Mouse (Mus musculus) kidney, adult 2 months (tissue): ENCODE measurements around the gene Tldc2. TPM values are rescaled to one million over a fixed set of nuclear protein-coding genes. Genes with fewer than 3 reads are reported as not detected.
A peak's percentile ranks its signal among the peaks of the same experiment; 100 is the strongest.

ENCODE experiments used
- DNase-seq: peaks from one replicate; pipeline ENCODE4 v3.0.0; 2021
- H3K27ac ChIP-seq: fragments of 200-500 bp; 2 replicates; pipeline ENCODE4 v1.5.1; 2012; ENCODE audit warnings: low read depth, low read length, control low read depth, inconsistent platforms; ENCODE audit not compliant: insufficient read depth
- H3K27me3 ChIP-seq: fragments of 200-500 bp; replicated peaks from 2 replicates; pipeline ENCODE4 v1.6.1; 2012; ENCODE audit warnings: mild to moderate bottlenecking, moderate library complexity, low read length, inconsistent platforms; ENCODE audit not compliant: control insufficient read depth, insufficient read depth
- H3K36me3 ChIP-seq: fragments of 200-500 bp; 2 replicates; pipeline ENCODE4 v1.6.1; 2012; ENCODE audit warnings: mild to moderate bottlenecking, moderate library complexity, low read length, inconsistent platforms; ENCODE audit not compliant: control insufficient read depth, insufficient read depth
- H3K4me1 ChIP-seq: fragments of 200-500 bp; 2 replicates; pipeline ENCODE4 v1.6.1; 2011; ENCODE audit warnings: low read length; ENCODE audit not compliant: control insufficient read depth, insufficient read depth
- H3K4me3 ChIP-seq: fragments of 200-500 bp; 2 replicates; pipeline ENCODE4 v1.5.1; 2011; ENCODE audit warnings: mild to moderate bottlenecking, low read depth, low read length, control low read depth; ENCODE audit not compliant: insufficient read depth
- CTCF ChIP-seq: fragments of 200-500 bp; conservative IDR thresholded peaks from 2 replicates; pipeline ENCODE4 v1.5.1; 2011; ENCODE audit warnings: low read depth, mild to moderate bottlenecking, control low read depth, low read length, moderate library complexity, mixed read lengths; ENCODE audit not compliant: insufficient read depth, insufficient read length
- POLR2A ChIP-seq: fragments of 200-500 bp; IDR thresholded peaks from one replicate; pipeline ENCODE4 v1.6.1; 2011; ENCODE audit warnings: low read depth, low read length, control low read depth
- WGBS: fragments of 180-500 bp; shearing (Covaris S2); methylation state at CpG from one replicate; pipeline ENCODE4 v1.1.7; 2018; 5-methylcytosine and 5-hydroxymethylcytosine counted together
- polyA plus RNA-seq: library from polyadenylated mRNA; depleted of rRNA; stranded (reverse); fragments of >200 nt; gene quantifications from 2 replicates; pipeline ENCODE4 v1.2.3, GENCODE M21; 2012

Tldc2 gene
- polyA plus RNA-seq, 1 experiment = 11.3 TPM

DNA sequence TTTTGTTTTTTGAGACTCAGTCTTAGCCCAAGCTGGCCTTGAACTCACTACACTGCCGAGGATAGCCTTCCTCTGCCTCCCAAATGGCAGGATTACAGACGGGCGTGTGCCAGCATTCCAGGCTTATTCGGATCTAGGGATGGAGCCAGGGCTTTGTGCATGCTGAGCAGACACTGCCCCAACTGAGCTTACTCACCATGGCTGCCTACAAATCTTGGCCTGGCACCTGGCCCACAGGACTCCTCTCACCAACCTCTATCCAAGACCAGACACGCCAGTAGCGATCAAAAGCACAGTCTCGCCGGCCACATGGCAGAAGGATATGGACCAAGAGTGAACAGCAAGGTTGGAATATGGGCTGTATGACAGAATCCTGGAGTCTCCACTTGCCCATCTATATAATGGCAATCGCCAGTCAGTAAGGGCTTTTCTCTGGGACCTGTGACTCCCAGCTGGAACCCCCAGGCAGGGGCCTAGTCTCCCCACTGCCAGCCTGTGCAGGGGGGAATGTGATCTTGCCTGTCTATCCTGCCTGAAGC is 12.6 kb upstream of the Tldc2 start:
- Histone ChIP-seq H3K36me3 (no peaks in the 10 kb centered on the region), H3K4me3 (no peak overlapping the region), H3K4me1 (peaks cover 21% of the 10 kb centered on the region), H3K27me3 (no peaks in the 10 kb centered on the region), H3K27ac (no peak overlapping the region)
- no peak for TF ChIP-seq CTCF
- no peak for TF ChIP-seq POLR2A
- DNase-seq = no peak
- 73% methylated on average over 9 of the region's 9 CpGs for WGBS

DNA sequence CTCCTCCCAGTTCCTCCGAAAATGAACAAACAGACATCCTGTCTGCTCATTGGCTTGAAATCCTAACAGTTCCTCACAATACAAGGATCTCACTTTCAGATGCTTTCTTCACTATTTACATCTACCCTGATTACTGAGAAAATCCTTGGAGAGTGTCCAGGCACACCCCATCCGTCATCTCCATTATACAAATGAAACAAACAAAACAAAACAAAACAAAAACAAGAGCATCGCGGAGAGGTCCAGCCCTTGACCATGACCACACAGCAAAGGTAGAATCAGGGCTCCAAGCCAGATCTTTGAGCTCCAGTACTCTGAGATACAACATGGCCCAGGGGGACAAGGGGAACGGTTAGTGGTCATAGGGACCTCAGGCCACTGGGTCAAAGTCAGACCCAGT is 12.1 kb upstream of the Tldc2 start:
- WGBS = 57% methylated on average over 5 of the region's 5 CpGs
- Histone ChIP-seq H3K4me1 (peaks cover 16% of the 10 kb centered on the region), H3K4me3 (no peak overlapping the region), H3K27ac (no peak overlapping the region), H3K36me3 (no peaks in the 10 kb centered on the region), H3K27me3 (no peaks in the 10 kb centered on the region)
- DNase-seq = peak; percentile 46
- no peak for TF ChIP-seq CTCF
- no peak for TF ChIP-seq POLR2A

DNA sequence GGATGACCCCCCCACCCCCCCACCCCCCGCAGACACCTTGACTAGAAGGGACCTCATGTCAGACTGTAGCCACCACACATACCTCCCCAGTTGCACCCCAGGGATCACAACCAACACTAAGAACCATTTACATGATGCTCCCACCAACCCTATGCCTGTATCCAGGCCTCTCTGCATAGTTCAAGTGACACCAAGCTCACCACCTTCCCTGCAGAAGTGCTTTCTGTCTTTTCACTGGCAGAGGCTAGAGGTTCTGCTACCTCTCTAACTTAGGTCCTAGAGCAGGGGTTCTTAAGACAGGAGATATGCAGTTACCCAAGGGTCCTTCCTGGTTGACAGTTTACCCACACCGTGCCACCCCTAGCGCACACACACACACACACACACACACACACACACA is 11.6 kb upstream of the Tldc2 start:
- no peak overlapping the region for H3K27ac ChIP-seq
- no peak for TF ChIP-seq POLR2A
- TF ChIP-seq CTCF = no peak

DNA sequence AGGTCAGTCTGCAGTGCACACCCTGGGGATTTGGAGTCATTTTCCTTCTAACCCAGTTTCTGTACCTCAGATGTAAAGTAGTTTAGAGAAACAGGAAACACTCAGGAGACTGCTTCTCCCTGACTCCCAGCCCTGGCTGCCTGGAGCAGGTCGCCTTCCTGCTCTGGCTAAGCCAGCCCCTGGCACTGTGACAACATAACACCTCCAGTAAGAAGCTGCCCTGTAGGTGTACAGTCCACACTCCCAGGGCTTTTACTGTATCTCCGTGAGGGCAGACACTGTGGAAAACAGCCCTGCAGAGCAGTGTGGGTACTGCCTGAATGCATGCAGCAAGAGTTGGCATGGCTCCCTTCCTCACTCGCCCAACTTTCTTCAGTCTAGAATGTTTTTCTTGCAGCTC is 11.2 kb upstream of the Tldc2 start:
- no peaks in the 10 kb centered on the region for H3K27me3 ChIP-seq
- H3K36me3 ChIP-seq = no peaks in the 10 kb centered on the region
- peaks cover 9% of the 10 kb centered on the region for H3K4me1 ChIP-seq
- H3K4me3 ChIP-seq = no peak overlapping the region
- WGBS = 21% methylated on average over 3 of the region's 3 CpGs
- TF ChIP-seq CTCF = no peak
- TF ChIP-seq POLR2A = no peak
- DNase-seq = peak; percentile 75
- H3K27ac ChIP-seq = no peak overlapping the region

More for the DNA sequence above, 11.6 kb upstream of the Tldc2 start:
- Histone ChIP-seq H3K4me1 (peaks cover 14% of the 10 kb centered on the region), H3K4me3 (no peak overlapping the region), H3K27me3 (no peaks in the 10 kb centered on the region), H3K36me3 (no peaks in the 10 kb centered on the region)
- 50% methylated on average over 3 of the region's 3 CpGs for WGBS
- DNase-seq = no peak

DNA sequence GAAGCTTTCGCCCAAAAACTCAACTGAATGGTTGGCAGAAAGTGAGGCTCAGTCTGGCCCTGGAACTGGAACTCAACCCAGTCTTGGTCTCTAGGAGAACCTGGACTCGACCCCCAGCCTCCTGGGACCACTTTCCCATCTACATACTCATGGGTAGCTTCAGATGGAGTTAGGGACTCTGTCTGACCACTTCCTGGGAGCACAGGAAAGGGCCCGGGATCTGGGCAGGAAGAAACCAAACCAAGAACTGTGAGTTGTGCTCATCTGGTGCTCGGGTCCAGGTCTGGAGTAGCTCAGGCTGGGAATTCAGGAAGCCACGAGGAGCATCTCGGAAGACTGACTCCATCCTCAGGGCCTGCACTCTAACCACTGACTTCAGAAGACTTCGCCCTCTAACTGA is 10.3 kb upstream of the Tldc2 start:
- 62% methylated on average over 7 of the region's 7 CpGs for WGBS

DNA sequence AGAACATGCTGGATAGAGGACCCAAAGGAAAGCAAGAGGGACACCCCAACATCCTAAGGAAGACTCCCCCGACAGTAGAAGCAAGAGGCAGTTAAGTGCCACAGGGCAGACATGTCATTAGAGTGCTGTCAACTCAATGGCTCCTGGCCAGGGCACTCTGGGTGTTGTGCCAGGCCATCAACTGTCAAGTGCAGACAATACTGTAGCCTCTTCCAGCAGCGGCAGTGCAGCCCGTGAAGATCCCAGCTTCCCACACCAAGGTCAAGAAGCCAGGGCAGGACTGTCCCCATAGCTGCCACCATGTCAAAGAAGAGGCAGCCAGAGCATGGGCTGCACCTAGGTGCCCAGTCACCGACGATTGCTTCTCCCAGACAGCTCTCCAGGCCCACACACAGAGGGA is 9.7 kb upstream of the Tldc2 start:
- Histone ChIP-seq H3K4me3 (peak overlapping the region; percentile 65), H3K36me3 (no peaks in the 10 kb centered on the region), H3K27ac (peak overlapping the region; percentile 61), H3K4me1 (peaks cover 6% of the 10 kb centered on the region; the same call in 1 of the 2 replicates), H3K27me3 (no peaks in the 10 kb centered on the region)
- WGBS = 30% methylated on average over 5 of the region's 5 CpGs
- peak; percentile 48 for DNase-seq
- no peak for TF ChIP-seq POLR2A
- TF ChIP-seq CTCF = no peak

More for the DNA sequence above, 10.3 kb upstream of the Tldc2 start:
- DNase-seq = no peak
- no peak for TF ChIP-seq CTCF
- no peak for TF ChIP-seq POLR2A
- Histone ChIP-seq H3K36me3 (no peaks in the 10 kb centered on the region), H3K27me3 (no peaks in the 10 kb centered on the region), H3K4me3 (no peak overlapping the region), H3K27ac (no peak overlapping the region), H3K4me1 (peaks cover 8% of the 10 kb centered on the region)

DNA sequence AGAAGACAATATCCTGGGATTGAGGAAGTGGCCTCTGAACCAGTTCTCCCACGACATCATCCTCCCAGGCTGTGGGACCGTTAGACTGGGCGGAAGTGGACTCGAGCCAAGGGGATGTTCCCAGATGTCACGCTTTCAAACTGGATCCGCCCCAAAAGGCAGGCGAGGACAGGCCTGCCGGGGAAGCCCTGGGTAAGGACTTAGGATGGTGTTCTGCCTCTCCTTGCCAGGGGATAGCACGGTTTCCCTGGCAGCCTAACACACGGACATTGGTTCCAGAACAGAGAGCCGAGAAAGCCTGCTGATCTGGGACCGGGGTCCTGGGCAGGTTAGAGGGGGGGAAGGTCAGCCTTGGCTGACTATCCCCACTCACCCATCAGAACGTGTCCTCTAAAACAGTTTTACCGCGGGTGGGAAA is 9.2 kb upstream of the Tldc2 start:
- TF ChIP-seq CTCF = no peak
- no peak for TF ChIP-seq POLR2A
- WGBS = 11% methylated on average over 15 of the region's 15 CpGs
- Histone ChIP-seq H3K4me3 (peak overlapping the region; percentile 65), H3K36me3 (no peaks in the 10 kb centered on the region), H3K27ac (peak overlapping the region; percentile 61), H3K27me3 (no peaks in the 10 kb centered on the region), H3K4me1 (peaks cover 6% of the 10 kb centered on the region; the same call in 1 of the 2 replicates)
- peak; percentile 95 for DNase-seq
